Mouse (Mus musculus): Measurements from ENCODE around the gene Lcor.
A peak's percentile ranks its signal among the peaks of the same experiment; 100 is the strongest.

The Lcor gene

GRCm38 (mm10) chr19:41476530-41477249, 5.7 kb upstream of the Lcor start:
- no peak for DNase-seq (ENCODE audit: low spot score in 2 of 2)

GRCm38 (mm10) chr19:41481030-41481886, 1.2 kb upstream of the Lcor start:
- peak; percentile 8 to 37 for DNase-seq (ENCODE audit: low spot score in 2 of 2)

- DNase-seq (ENCODE audit: low spot score in 2 of 2), result no peak
These were observed 599 bp upstream of the Lcor start for GRCm38 (mm10) chr19:41481887-41482189.

GRCm38 (mm10) chr19:41482909-41483444, 540 bp downstream of the Lcor start:
- DNase-seq (ENCODE audit: low spot score in 2 of 2), result peak; percentile 63 to 64

- DNase-seq (ENCODE audit: low spot score in 2 of 2), result peak in 1 of 2 experiments; percentile 17
These were observed 1.1 kb downstream of the Lcor start for GRCm38 (mm10) chr19:41483445-41484040.

- no peak for DNase-seq (ENCODE audit: low spot score in 2 of 2)
These were observed 1.9 kb downstream of the Lcor start for GRCm38 (mm10) chr19:41484361-41484760.

- no peak for DNase-seq (ENCODE audit: low spot score in 2 of 2)
These were observed 13.1 kb downstream of the Lcor start for GRCm38 (mm10) chr19:41495382-41496032.

- DNase-seq (ENCODE audit: low spot score in 2 of 2), result no peak
These were observed 13.6 kb downstream of the Lcor start for GRCm38 (mm10) chr19:41496058-41496457.

GRCm38 (mm10) chr19:41507872-41508271, 25.4 kb downstream of the Lcor start:
- DNase-seq (ENCODE audit: low spot score in 2 of 2), result no peak

GRCm38 (mm10) chr19:41514836-41515235, 32.4 kb downstream of the Lcor start:
- DNase-seq (ENCODE audit: low spot score in 2 of 2), result no peak

GRCm38 (mm10) chr19:41515549-41515948, 33.1 kb downstream of the Lcor start:
- DNase-seq (ENCODE audit: low spot score in 2 of 2), result no peak

- DNase-seq (ENCODE audit: low spot score in 2 of 2), result no peak
These were observed 34.6 kb downstream of the Lcor start for GRCm38 (mm10) chr19:41517006-41517405.

GRCm38 (mm10) chr19:41519121-41519520, 36.7 kb downstream of the Lcor start:
- no peak for DNase-seq (ENCODE audit: low spot score in 2 of 2)

- DNase-seq (ENCODE audit: low spot score in 2 of 2), result no peak
These were observed 39.8 kb downstream of the Lcor start for GRCm38 (mm10) chr19:41522246-41522645.

GRCm38 (mm10) chr19:41523798-41524563, 41.5 kb downstream of the Lcor start:
- DNase-seq (ENCODE audit: low spot score in 2 of 2), result no peak

GRCm38 (mm10) chr19:41529169-41529568, 46.7 kb downstream of the Lcor start:
- no peak for DNase-seq (ENCODE audit: low spot score in 2 of 2)

GRCm38 (mm10) chr19:41534021-41534420, 51.6 kb downstream of the Lcor start:
- DNase-seq (ENCODE audit: low spot score in 2 of 2), result no peak

- no peak for DNase-seq (ENCODE audit: low spot score in 2 of 2)
These were observed 74.5 kb downstream of the Lcor start for GRCm38 (mm10) chr19:41556981-41557380.

GRCm38 (mm10) chr19:41557491-41557890, 75.1 kb downstream of the Lcor start:
- DNase-seq (ENCODE audit: low spot score in 2 of 2), result no peak

- DNase-seq (ENCODE audit: low spot score in 2 of 2), result no peak
These were observed 76.6 kb downstream of the Lcor start for GRCm38 (mm10) chr19:41558891-41559486.

GRCm38 (mm10) chr19:41560856-41561255, 78.4 kb downstream of the Lcor start:
- DNase-seq (ENCODE audit: low spot score in 2 of 2), result no peak
